Mouse (Mus musculus) spleen, postnatal 14 days (tissue): Measurements from ENCODE around the gene Cenpt.

Experiments
- DNase-seq, 2 experiments: peaks; one replicate each; pipeline ENCODE4 v3.0.0; 2021 to 2022; ENCODE audit warnings: low spot score in 2 of 2

Gene Cenpt

GRCm38 (mm10) chr8:105853178-105853577 lies at the start of gene Cenpt:
TSS of gene Cenpt (minus strand) at chr8:105853278.
- no peak for DNase-seq

GRCm38 (mm10) chr8:105900941-105901616 lies 48.0 kb upstream of the Cenpt start:
- no peak for DNase-seq

GRCm38 (mm10) chr8:105900180-105900940 lies 47.3 kb upstream of the Cenpt start, which contains the start of gene Pskh1:
TSS of gene Pskh1 (plus strand) at chr8:105900441.
- DNase-seq: peak; percentile 86 to 92

GRCm38 (mm10) chr8:105897801-105898480 lies 44.9 kb upstream of the Cenpt start:
- no peak for DNase-seq

GRCm38 (mm10) chr8:105893339-105893738 lies 40.3 kb upstream of the Cenpt start, which contains the start of gene Nrn1l:
TSS of gene Nrn1l (plus strand) at chr8:105893567.
- peak in 1 of 2 experiments; percentile 13 for DNase-seq

- DNase-seq: peak in 1 of 2 experiments; percentile 15
Measured at GRCm38 (mm10) chr8:105892432-105892831, 39.4 kb upstream of the Cenpt start.

- DNase-seq: no peak
Measured at GRCm38 (mm10) chr8:105890870-105891269, 37.8 kb upstream of the Cenpt start.

- no peak for DNase-seq
Measured at GRCm38 (mm10) chr8:105889756-105890465, 36.8 kb upstream of the Cenpt start.

GRCm38 (mm10) chr8:105880754-105881520 lies 27.9 kb upstream of the Cenpt start, which contains the start of gene Edc4:
TSS of gene Edc4 (plus strand) at chr8:105880881.
- peak; percentile 81 to 90 for DNase-seq

GRCm38 (mm10) chr8:105874301-105874700 lies 21.2 kb upstream of the Cenpt start:
- DNase-seq: no peak

GRCm38 (mm10) chr8:105866364-105867029 lies 13.4 kb upstream of the Cenpt start:
- no peak for DNase-seq

- no peak for DNase-seq
Measured at GRCm38 (mm10) chr8:105861951-105862350, 8.9 kb upstream of the Cenpt start.

GRCm38 (mm10) chr8:105860143-105860981 lies 7.3 kb upstream of the Cenpt start, which contains the start of gene Nutf2:
TSS of gene Nutf2 (plus strand) at chr8:105860580.
- DNase-seq: peak; percentile 79 to 83

- DNase-seq: no peak
Measured at GRCm38 (mm10) chr8:105859314-105859713, 6.2 kb upstream of the Cenpt start.

GRCm38 (mm10) chr8:105858495-105858894 lies 5.4 kb upstream of the Cenpt start:
- DNase-seq: no peak

GRCm38 (mm10) chr8:105856168-105856835 lies 3.2 kb upstream of the Cenpt start:
- DNase-seq: no peak

GRCm38 (mm10) chr8:105855248-105856167 lies 2.4 kb upstream of the Cenpt start:
- DNase-seq: peak; percentile 34 to 55
